Mouse (Mus musculus) hindbrain, embryonic 10.5 days (tissue): ENCODE data around the gene Gabbr1. TPM values are rescaled to one million over a fixed set of nuclear protein-coding genes. Genes with fewer than 3 reads are reported as not detected.
"Not testable (repeated sequence)": the region's sequence is repeated elsewhere in the genome, so short reads cannot be mapped to it uniquely, and the experiment has no call there.

Experiments used
- DNase-seq: peaks from one replicate; pipeline ENCODE4 v3.0.0-alpha.2; 2017; ENCODE audit warnings: low spot score
- H3K27ac ChIP-seq: fragments of 300-500 bp; sonication (generic); 2 replicates; pipeline ENCODE4 v1.5.1; 2016; ENCODE audit warnings: mild to moderate bottlenecking, moderate library complexity
- H3K27me3 ChIP-seq: fragments of 300-500 bp; sonication (generic); 2 replicates; pipeline ENCODE4 v1.6.1; 2016; ENCODE audit warnings: mild to moderate bottlenecking; ENCODE audit not compliant: poor library complexity, insufficient read depth, severe bottlenecking
- H3K36me3 ChIP-seq: fragments of 300-500 bp; sonication (generic); 2 replicates; pipeline ENCODE4 v1.6.1; 2016; ENCODE audit warnings: mild to moderate bottlenecking, moderate library complexity
- H3K4me1 ChIP-seq: fragments of 300-500 bp; sonication (generic); replicated peaks from 2 replicates; pipeline ENCODE4 v1.6.1; 2016; ENCODE audit warnings: mild to moderate bottlenecking
- H3K4me3 ChIP-seq: fragments of 300-500 bp; sonication (generic); 2 replicates; pipeline ENCODE4 v1.5.1; 2016; ENCODE audit warnings: mild to moderate bottlenecking, moderate library complexity
- H3K9me3 ChIP-seq: fragments of 300-500 bp; sonication (generic); 2 replicates; pipeline ENCODE4 v1.6.1; 2016; ENCODE audit warnings: mild to moderate bottlenecking, moderate library complexity
- WGBS: fragments of 180-500 bp; shearing (Covaris S2); methylation state at CpG from one replicate; pipeline ENCODE4 v1.1.7; 2016; 5-methylcytosine and 5-hydroxymethylcytosine counted together
- polyA plus RNA-seq: library from polyadenylated mRNA; unstranded; fragments of >200 nt; fragmentation: Nextera tagmentation; extraction: Ambion mirVana; gene quantifications from 2 replicates; pipeline ENCODE4 v1.2.1, GENCODE M21; 2016

Gabbr1 gene
- polyA plus RNA-seq, 1 experiment from 2014 or later, result 17.0 TPM

GRCm38 (mm10) chr17:37019242-37019641 lies 26.5 kb upstream of the Gabbr1 start:
- H3K36me3 ChIP-seq, H3K4me3 ChIP-seq, H3K9me3 ChIP-seq, H3K27ac ChIP-seq, DNase-seq, H3K27me3 ChIP-seq, H3K4me1 ChIP-seq: not testable (repeated sequence)
- WGBS, result 90% methylated on average over 5 of the region's 5 CpGs

DNA sequence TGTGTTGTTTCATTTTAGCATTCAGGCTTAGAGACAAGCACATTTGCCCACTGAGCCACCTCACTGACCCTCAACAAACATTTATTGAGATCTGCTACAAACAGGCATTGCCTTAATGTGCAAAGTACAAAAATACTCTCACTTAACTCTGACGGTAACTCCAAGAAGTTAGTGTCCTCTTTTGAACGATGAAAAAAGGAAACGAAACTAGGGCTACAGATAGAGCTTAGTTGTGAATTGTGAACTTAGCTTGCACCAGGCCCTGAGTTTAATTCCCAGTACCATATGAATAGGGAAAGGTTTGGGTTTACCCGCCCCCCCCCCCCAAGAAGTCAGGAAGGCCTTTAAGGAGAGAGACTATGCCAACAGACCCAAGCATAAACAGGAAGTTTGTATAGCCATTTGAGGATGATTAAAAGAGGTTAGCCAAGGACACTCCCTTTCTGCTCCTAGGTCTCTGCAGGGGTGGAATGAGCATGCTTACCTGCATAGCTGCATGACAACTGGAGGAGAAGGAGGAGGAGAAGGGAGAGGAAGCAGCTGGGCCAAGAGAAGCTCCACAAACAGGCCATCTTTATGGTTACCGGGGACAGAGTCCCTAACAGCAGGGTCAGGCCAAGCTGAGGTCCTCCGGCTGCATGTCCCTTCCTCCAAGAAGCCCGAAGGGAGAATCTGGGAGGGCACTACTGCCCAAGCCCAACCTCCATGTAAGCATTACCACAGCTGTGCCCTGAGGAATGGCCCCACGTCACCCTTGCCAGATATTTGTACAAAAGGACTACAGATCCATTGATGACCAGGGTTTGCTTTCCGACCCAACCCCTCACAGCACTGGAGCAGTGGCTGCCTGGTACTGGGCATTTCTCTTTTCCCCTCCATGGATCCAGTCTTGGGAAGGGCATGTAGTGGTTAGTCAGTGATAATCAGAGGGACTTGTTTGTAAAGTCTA lies 22.9 kb upstream of the Gabbr1 start, which contains the start of gene Mog:
Gene Mog, minus strand, starts transcription at position 771 of the 949 bp plus-strand sequence.
- no peak for DNase-seq
- Histone ChIP-seq H3K4me1 (peaks cover 5% of the 10 kb centered on the region; the same call in 1 of the 2 replicates), H3K27me3 (no peaks in the 10 kb centered on the region), H3K4me3 (no peak within 1 kb of the TSS), H3K9me3 (no peaks in the 10 kb centered on the region), H3K27ac (no peak within 1 kb of the TSS), H3K36me3 (no peaks in the 10 kb centered on the region)
- 75% methylated on average over 9 of the region's 9 CpGs for WGBS

DNA sequence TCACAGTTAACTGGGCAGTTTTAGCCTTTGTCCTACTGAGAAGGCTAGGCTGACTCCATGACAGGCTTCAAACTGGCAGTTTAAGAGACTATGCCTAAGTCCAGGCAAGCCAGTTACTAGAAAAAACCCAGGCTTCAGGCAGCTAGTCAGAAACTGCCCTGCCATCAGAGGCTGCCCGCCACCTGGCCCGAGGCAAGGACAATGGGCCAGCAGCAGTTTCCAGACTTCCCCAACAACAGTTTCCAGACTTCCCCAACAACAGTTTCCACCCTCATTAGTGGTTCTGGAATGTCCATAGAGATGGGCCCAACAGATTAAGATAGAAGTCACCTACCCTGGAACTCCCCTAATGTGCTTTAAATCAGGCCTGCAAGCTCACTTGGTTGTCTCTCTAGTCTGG lies 19.3 kb upstream of the Gabbr1 start:
- Histone ChIP-seq H3K4me1 (peaks cover 19% of the 10 kb centered on the region), H3K9me3 (no peaks in the 10 kb centered on the region), H3K4me3 (no peak overlapping the region), H3K36me3 (no peaks in the 10 kb centered on the region), H3K27ac (no peak overlapping the region; the same call in 1 of the 2 replicates), H3K27me3 (no peaks in the 10 kb centered on the region)
- 79% methylated on average over 2 of the region's 2 CpGs for WGBS
- DNase-seq, result no peak

GRCm38 (mm10) chr17:37027486-37027885 lies 18.3 kb upstream of the Gabbr1 start:
- WGBS, result 98% methylated on average over 4 of the region's 4 CpGs
- H3K27me3 ChIP-seq, result no peaks in the 10 kb centered on the region
- DNase-seq, result no peak
- H3K4me1 ChIP-seq, result peaks cover 19% of the 10 kb centered on the region
- H3K9me3 ChIP-seq, result no peaks in the 10 kb centered on the region
- H3K4me3 ChIP-seq, result no peak overlapping the region
- H3K36me3 ChIP-seq, result no peaks in the 10 kb centered on the region
- peak overlapping the region; percentile 93 for H3K27ac ChIP-seq

DNA sequence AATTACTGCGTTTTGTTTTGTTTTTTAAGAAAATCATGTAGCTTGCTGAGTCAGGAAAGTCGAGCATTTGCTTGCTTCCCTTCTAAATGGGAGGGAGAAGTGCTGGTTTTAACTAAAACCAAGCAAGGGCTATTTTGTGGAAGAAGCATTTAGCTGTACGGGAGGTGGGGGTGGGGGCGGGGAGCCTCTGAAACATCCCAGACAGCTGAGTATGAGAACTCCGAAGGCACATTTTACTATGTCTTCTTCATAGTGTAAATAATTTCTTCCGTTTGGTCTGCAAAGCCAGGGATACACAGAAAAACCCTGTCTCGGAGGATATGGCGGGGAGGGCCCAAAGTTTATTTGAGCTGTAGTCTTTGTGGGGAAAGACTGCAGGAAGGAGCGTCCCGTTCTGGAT lies 17.6 kb upstream of the Gabbr1 start:
- Histone ChIP-seq H3K4me1 (peaks cover 19% of the 10 kb centered on the region), H3K9me3 (no peaks in the 10 kb centered on the region), H3K36me3 (no peaks in the 10 kb centered on the region), H3K4me3 (peak overlapping the region; percentile 54), H3K27ac (peak overlapping the region; percentile 93), H3K27me3 (no peaks in the 10 kb centered on the region)
- WGBS, result 4% methylated on average over 10 of the region's 10 CpGs
- DNase-seq, result no peak

- WGBS, result under 1% methylated on average over 14 of the region's 14 CpGs
- Histone ChIP-seq H3K27ac (peak overlapping the region; percentile 93), H3K27me3 (no peaks in the 10 kb centered on the region), H3K9me3 (no peaks in the 10 kb centered on the region), H3K4me1 (peaks cover 19% of the 10 kb centered on the region), H3K4me3 (peak overlapping the region; percentile 54), H3K36me3 (no peaks in the 10 kb centered on the region)
- DNase-seq, result peak; percentile 96
Observed at GRCm38 (mm10) chr17:37028683-37029120, 17.1 kb upstream of the Gabbr1 start.

GRCm38 (mm10) chr17:37029162-37029561 lies 16.6 kb upstream of the Gabbr1 start:
- peak overlapping the region; percentile 54 for H3K4me3 ChIP-seq
- no peaks in the 10 kb centered on the region for H3K36me3 ChIP-seq
- no peak for DNase-seq
- H3K9me3 ChIP-seq, result no peaks in the 10 kb centered on the region
- H3K4me1 ChIP-seq, result peaks cover 19% of the 10 kb centered on the region
- H3K27ac ChIP-seq, result peak overlapping the region; percentile 93
- 66% methylated on average over 8 of the region's 8 CpGs for WGBS
- no peaks in the 10 kb centered on the region for H3K27me3 ChIP-seq

- Histone ChIP-seq H3K9me3 (no peaks in the 10 kb centered on the region), H3K27me3 (no peaks in the 10 kb centered on the region), H3K4me3 (no peak overlapping the region), H3K4me1 (no peaks in the 10 kb centered on the region), H3K36me3 (no peaks in the 10 kb centered on the region), H3K27ac (no peak overlapping the region)
- no peak for DNase-seq
- WGBS, result 75% methylated on average over 2 of the region's 2 CpGs
Observed at GRCm38 (mm10) chr17:37039127-37039894, 6.5 kb upstream of the Gabbr1 start.

- peak overlapping the region; percentile 92 for H3K4me3 ChIP-seq
- H3K36me3 ChIP-seq, result no peaks in the 10 kb centered on the region
- DNase-seq, result no peak
- H3K4me1 ChIP-seq, result peaks cover 40% of the 10 kb centered on the region
- peak overlapping the region; percentile 96; the same call in 1 of the 2 replicates for H3K27ac ChIP-seq
- no peaks in the 10 kb centered on the region for H3K9me3 ChIP-seq
- WGBS, result 84% methylated on average over 7 of the region's 7 CpGs
- H3K27me3 ChIP-seq, result peaks cover 33% of the 10 kb centered on the region
Observed at GRCm38 (mm10) chr17:37044651-37045244, 1.0 kb upstream of the Gabbr1 start.

DNA sequence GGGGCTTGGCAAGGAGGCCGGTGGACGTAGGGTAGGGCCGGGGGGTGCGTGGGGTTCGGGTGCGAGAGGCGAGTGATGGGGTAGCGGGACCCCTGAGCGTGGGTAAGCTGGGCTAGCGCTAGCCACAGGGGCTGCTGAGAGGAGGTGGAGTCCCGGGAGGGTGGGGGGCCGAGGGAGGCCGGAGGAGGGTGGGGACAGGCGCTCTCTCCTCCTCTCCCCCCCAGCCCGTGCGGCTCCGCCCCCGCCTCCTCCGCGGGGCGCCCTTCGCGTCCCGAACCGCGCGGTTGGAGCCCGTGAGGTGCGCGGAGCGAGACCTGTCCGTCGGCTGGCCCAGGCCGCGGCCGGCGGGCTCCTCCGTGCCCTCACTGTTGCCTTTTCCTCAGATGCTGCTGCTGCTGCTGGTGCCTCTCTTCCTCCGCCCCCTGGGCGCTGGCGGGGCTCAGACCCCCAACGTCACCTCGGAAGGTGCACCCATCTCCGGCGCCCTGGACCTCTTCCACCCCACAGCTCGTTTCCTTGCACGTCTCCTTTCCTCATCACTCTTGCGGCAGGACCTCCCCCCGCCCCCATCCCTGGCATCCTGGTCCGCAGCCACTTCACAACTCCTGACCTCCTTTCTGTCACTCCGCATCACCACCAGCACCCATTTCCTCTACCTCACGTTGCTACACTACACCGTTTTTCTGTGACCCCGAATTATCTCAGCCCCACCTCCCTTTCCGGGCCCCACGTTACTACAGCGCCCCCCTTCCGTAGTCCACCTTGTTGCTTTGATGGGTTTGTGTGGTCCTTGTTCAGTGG lies 746 bp downstream of the Gabbr1 start:
- Histone ChIP-seq H3K4me1 (peaks cover 56% of the 10 kb centered on the region), H3K27ac (peak overlapping the region; percentile 96), H3K27me3 (peaks cover 34% of the 10 kb centered on the region), H3K36me3 (no peaks in the 10 kb centered on the region), H3K4me3 (peak overlapping the region; percentile 92), H3K9me3 (no peaks in the 10 kb centered on the region)
- DNase-seq, result peak; percentile 71
- WGBS, result 1% methylated on average over 46 of the region's 58 CpGs

- WGBS, result 14% methylated on average over 19 of the region's 19 CpGs
- peaks cover 34% of the 10 kb centered on the region for H3K27me3 ChIP-seq
- H3K4me1 ChIP-seq, result peaks cover 61% of the 10 kb centered on the region
- peak overlapping the region; percentile 92 for H3K4me3 ChIP-seq
- H3K36me3 ChIP-seq, result no peaks in the 10 kb centered on the region
- H3K27ac ChIP-seq, result no peak overlapping the region
- H3K9me3 ChIP-seq, result no peaks in the 10 kb centered on the region
- no peak for DNase-seq
Observed at GRCm38 (mm10) chr17:37047332-37047976, 1.7 kb downstream of the Gabbr1 start.
